23 mouse cellular contexts compared by ENCODE assay signal in genomic region chr10:77147545-77147944, GRCm38 (mm10). TPM values are rescaled to one million over a fixed set of nuclear protein-coding genes. Genes with fewer than 3 reads are reported as not detected.
DNase-seq lines count a peak whose midpoint lies in the region; ATAC-seq and TF ChIP-seq lines count a peak whose summit lies in the region.
"Had no signal": no experiment of that assay in that cellular context is flagged by ENCODE, and none has a peak within 500 bp of the region (broad histone marks: within the 10 kb centered on the region; RNA-seq: fewer than 3 reads in every experiment).

No protein-coding gene starts in this region.

- no peak overlapping the region for H3K9ac ChIP-seq in kidney, postnatal 0 days (ENCODE audit: low read depth, low read length)
- H3K9ac ChIP-seq in ES-Bruce4 (ENCODE audit: low read depth, poor library complexity, severe bottlenecking): no peak overlapping the region
- no peak overlapping the region for H3K9ac ChIP-seq in limb, embryonic 14.5 days (ENCODE audit: low read depth, low read length, severe bottlenecking)
- H3K9ac ChIP-seq: embryonic facial prominence, embryonic 15.5 days; forebrain, embryonic 13.5 days; heart, embryonic 15.5 days; hindbrain, embryonic 12.5 days; midbrain, embryonic 12.5 days; neural tube, embryonic 13.5 days had no signal

- H3K4me2 ChIP-seq in kidney, postnatal 0 days (ENCODE audit: low read length): no peak overlapping the region
- H3K4me2 ChIP-seq in limb, embryonic 14.5 days (replicated peaks; ENCODE audit: low read depth, low read length, severe bottlenecking): no peak overlapping the region
- H3K4me2 ChIP-seq: embryonic facial prominence, embryonic 15.5 days; forebrain, embryonic 13.5 days; heart, embryonic 15.5 days; hindbrain, embryonic 12.5 days; midbrain, embryonic 12.5 days; neural tube, embryonic 13.5 days had no signal

- TF ChIP-seq POLR2A in ES-Bruce4 (IDR thresholded peaks at IDR 0.05; ENCODE audit: insufficient read depth, low read length): no peak
- no peak for TF ChIP-seq POLR2A in limb, embryonic 14.5 days (IDR thresholded peaks at IDR 0.05; ENCODE audit: borderline replicate concordance, extremely low read depth, insufficient read depth, insufficient read length)

- ATAC-seq in kidney, postnatal 0 days (replicated peaks; ENCODE audit: low FRiP score, low read depth): no peak
- no peak for ATAC-seq in limb, embryonic 14.5 days (ENCODE audit: low FRiP score, low read depth)
- ATAC-seq: forebrain, embryonic 13.5 days had no signal

- 0 out of 2 replicates have a peak overlapping the region, but pooled peaks have one; percentile 6 for H3K27ac ChIP-seq in heart, embryonic 10.5 days
- peak overlapping the region; percentile 89 for H3K27ac ChIP-seq in kidney, postnatal 0 days
- H3K27ac ChIP-seq in ES-Bruce4 (ENCODE audit: insufficient read depth, low read length): peak overlapping the region; percentile 7; the same call in 1 of the 2 replicates
- no peak overlapping the region for H3K27ac ChIP-seq in limb, embryonic 14.5 days (replicated peaks; ENCODE audit: low read depth, low read length)
- H3K27ac ChIP-seq: embryonic facial prominence, embryonic 15.5 days; forebrain, embryonic 13.5 days; heart, embryonic 15.5 days; hindbrain, embryonic 12.5 days; midbrain, embryonic 12.5 days; neural tube, embryonic 13.5 days; stomach, postnatal 0 days had no signal

- H3K4me1 ChIP-seq in heart, embryonic 10.5 days: peaks cover 81% of the 10 kb centered on the region
- peaks cover 60% of the 10 kb centered on the region for H3K4me1 ChIP-seq in kidney, postnatal 0 days (replicated peaks; ENCODE audit: insufficient read depth, low read length)
- peaks cover 38% of the 10 kb centered on the region for H3K4me1 ChIP-seq in ES-Bruce4 (ENCODE audit: control insufficient read depth, insufficient read depth, low read length)
- peaks cover 23% of the 10 kb centered on the region for H3K4me1 ChIP-seq in limb, embryonic 14.5 days (ENCODE audit: control insufficient read depth, insufficient read depth, low read length)

- no peak for DNase-seq in heart, embryonic 10.5 days (ENCODE audit: low spot score)
- DNase-seq in heart, postnatal 25 days (ENCODE audit: low spot score): no peak
- no peak for DNase-seq in kidney, postnatal 0 days (ENCODE audit: low spot score)
- DNase-seq in kidney, adult 9 months: no peak
- DNase-seq in limb, embryonic 14.5 days (ENCODE audit: low spot score): peak; percentile 49
- no peak for DNase-seq in urinary bladder, adult 2 months (ENCODE audit: low spot score)
- DNase-seq: cerebellum, adult 11 months; cerebellum, adult 9-11 months; embryo, embryonic 11 days; heart, postnatal 36 days; liver; right cerebral cortex, postnatal 4 days; thymus, adult 18-20 months; thymus, postnatal 25 days had no signal

- peaks cover 8% of the 10 kb centered on the region; the same call in 1 of the 2 replicates for H3K36me3 ChIP-seq in heart, embryonic 10.5 days
- no peaks in the 10 kb centered on the region for H3K36me3 ChIP-seq in kidney, postnatal 0 days (ENCODE audit: insufficient read depth, low read length)
- H3K36me3 ChIP-seq in ES-Bruce4 (ENCODE audit: control insufficient read depth, insufficient read depth, low read length, poor library complexity, severe bottlenecking): no peaks in the 10 kb centered on the region
- H3K36me3 ChIP-seq in limb, embryonic 14.5 days (ENCODE audit: control insufficient read depth, insufficient read depth, low read length): no peaks in the 10 kb centered on the region
- H3K36me3 ChIP-seq: embryonic facial prominence, embryonic 15.5 days; heart, embryonic 15.5 days; hindbrain, embryonic 12.5 days; midbrain, embryonic 12.5 days; neural tube, embryonic 13.5 days had no signal

- H3K27me3 ChIP-seq in heart, embryonic 10.5 days (ENCODE audit: insufficient read depth, poor library complexity, severe bottlenecking): no peaks in the 10 kb centered on the region
- no peaks in the 10 kb centered on the region for H3K27me3 ChIP-seq in kidney, postnatal 0 days (ENCODE audit: insufficient read depth, low read length)
- H3K27me3 ChIP-seq in ES-Bruce4 (ENCODE audit: control insufficient read depth, insufficient read depth, low read length, poor library complexity, severe bottlenecking): no peaks in the 10 kb centered on the region
- H3K27me3 ChIP-seq in limb, embryonic 14.5 days (ENCODE audit: control insufficient read depth, insufficient read depth, low read length): no peaks in the 10 kb centered on the region
- H3K27me3 ChIP-seq: embryonic facial prominence, embryonic 15.5 days; forebrain, embryonic 13.5 days; heart, embryonic 15.5 days; hindbrain, embryonic 12.5 days; megakaryocyte, embryonic 14.5 days; midbrain, embryonic 12.5 days; neural tube, embryonic 13.5 days had no signal

- TF ChIP-seq EP300 in ES-Bruce4 (IDR thresholded peaks at IDR 0.05; ENCODE audit: insufficient read depth, low read depth, low read length): no peak

- H3K4me3 ChIP-seq in heart, embryonic 10.5 days: no peak overlapping the region
- H3K4me3 ChIP-seq in kidney, postnatal 0 days (replicated peaks; ENCODE audit: low read depth, low read length): no peak overlapping the region
- no peak overlapping the region for H3K4me3 ChIP-seq in ES-Bruce4 (ENCODE audit: low read depth, low read length)
- H3K4me3 ChIP-seq in limb, embryonic 14.5 days (replicated peaks; ENCODE audit: low read length): no peak overlapping the region
- H3K4me3 ChIP-seq: embryonic facial prominence, embryonic 15.5 days; forebrain, embryonic 13.5 days; heart, embryonic 15.5 days; hindbrain, embryonic 12.5 days; midbrain, embryonic 12.5 days; neural tube, embryonic 13.5 days had no signal

- TF ChIP-seq CTCF in kidney, postnatal 0 days (IDR thresholded peaks at IDR 0.05; ENCODE audit: low read depth): no peak
- TF ChIP-seq CTCF in ES-Bruce4 (IDR thresholded peaks at IDR 0.05; ENCODE audit: low read depth, low read length): no peak

- no peaks in the 10 kb centered on the region for H3K9me3 ChIP-seq in heart, embryonic 10.5 days
- no peaks in the 10 kb centered on the region for H3K9me3 ChIP-seq in kidney, postnatal 0 days (replicated peaks; ENCODE audit: low read length)
- no peaks in the 10 kb centered on the region for H3K9me3 ChIP-seq in ES-Bruce4 (replicated peaks; ENCODE audit: control insufficient read depth, insufficient read depth, low read length, poor library complexity, severe bottlenecking)
- no peaks in the 10 kb centered on the region for H3K9me3 ChIP-seq in limb, embryonic 14.5 days (ENCODE audit: control insufficient read depth, low read length)
- H3K9me3 ChIP-seq: embryonic facial prominence, embryonic 15.5 days; forebrain, embryonic 13.5 days; heart, embryonic 15.5 days; hindbrain, embryonic 12.5 days; megakaryocyte, embryonic 14.5 days; midbrain, embryonic 12.5 days; neural tube, embryonic 13.5 days had no signal

- 82% methylated on average over 10 of the region's 10 CpGs for WGBS in heart, embryonic 10.5 days
- 84% methylated on average over 10 of the region's 10 CpGs for WGBS in kidney, postnatal 0 days
- WGBS in limb, embryonic 14.5 days: 87% methylated on average over 10 of the region's 10 CpGs

- intact Hi-C loops in heart, postnatal 25 days (cut with DNase I): no loop called here

RNA-seq across cellular contexts. Expression of gene Col18a1, which starts 18.8 kb away (rescaled TPM):
- polyA plus RNA-seq in heart, embryonic 10.5 days (2016; fragmentation: Nextera tagmentation; extraction: Ambion mirVana): 232 and 318 TPM in 2 replicates
- 10 to 100 TPM; 13.0 to 15.3 TPM for total RNA-seq in heart, postnatal 25 days (2021)
- 178 and 197 TPM in 2 replicates for polyA plus RNA-seq in kidney, postnatal 0 days (2015; fragmentation: Nextera tagmentation; extraction: Ambion mirVana)
- 273 and 285 TPM in 2 replicates for polyA plus RNA-seq in ES-Bruce4 (2011; ENCODE audit: insufficient read depth, insufficient read length, low read depth, missing spikeins)
- polyA plus RNA-seq in limb, embryonic 14.5 days (2012; rRNA removed): 66.4 and 75.0 TPM in 2 replicates
- polyA plus RNA-seq in limb, embryonic 14.5 days (2014; fragmentation: Nextera tagmentation; extraction: Ambion mirVana): 77.8 and 80.2 TPM in 2 replicates
- 51.8 and 65.6 TPM in 2 replicates for polyA plus RNA-seq in urinary bladder, adult 2 months (2012; rRNA removed)
